Mouse (Mus musculus) heart, embryonic 12.5 days (tissue): ENCODE measurements around the gene Rapgef1. TPM values are rescaled to one million over a fixed set of nuclear protein-coding genes. Genes with fewer than 3 reads are reported as not detected.
A peak's percentile ranks its signal among the peaks of the same experiment; 100 is the strongest.
"Not testable (repeated sequence)": the region's sequence is repeated elsewhere in the genome, so short reads cannot be mapped to it uniquely, and the experiment has no call there.

Experiments used
- ATAC-seq: fragments of 200-750 bp; cut with Nextera tagmentation; 2 replicates; pipeline ENCODE4 v1.8.0; 2017; ENCODE audit warnings: moderate TSS enrichment, moderate library complexity; ENCODE audit not compliant: insufficient number of reproducible peaks, low FRiP score
- H3K27ac ChIP-seq: fragments of 300-500 bp; sonication (generic); 2 replicates; pipeline ENCODE4 v1.5.1; 2016; ENCODE audit warnings: mild to moderate bottlenecking, moderate library complexity; ENCODE audit not compliant: poor library complexity, severe bottlenecking
- H3K27me3 ChIP-seq: fragments of 300-500 bp; sonication (generic); replicated peaks from 2 replicates; pipeline ENCODE4 v1.6.1; 2016; ENCODE audit warnings: mild to moderate bottlenecking, moderate library complexity
- H3K36me3 ChIP-seq: fragments of 300-500 bp; sonication (generic); 2 replicates; pipeline ENCODE4 v1.6.1; 2016; ENCODE audit warnings: mild to moderate bottlenecking, moderate library complexity
- H3K4me1 ChIP-seq: fragments of 300-500 bp; sonication (generic); replicated peaks from 2 replicates; pipeline ENCODE4 v1.6.1; 2016; ENCODE audit warnings: mild to moderate bottlenecking
- H3K4me2 ChIP-seq: fragments of 300-500 bp; sonication (generic); 2 replicates; pipeline ENCODE4 v1.6.1; 2016; ENCODE audit warnings: mild to moderate bottlenecking, moderate library complexity
- H3K4me3 ChIP-seq: fragments of 300-500 bp; sonication (generic); 2 replicates; pipeline ENCODE4 v1.5.1; 2016; ENCODE audit warnings: mild to moderate bottlenecking
- H3K9ac ChIP-seq: fragments of 300-500 bp; sonication (generic); 2 replicates; pipeline ENCODE4 v1.6.1; 2016; ENCODE audit warnings: mild to moderate bottlenecking, moderate library complexity
- H3K9me3 ChIP-seq: fragments of 300-500 bp; sonication (generic); replicated peaks from 2 replicates; pipeline ENCODE4 v1.6.1; 2016; ENCODE audit warnings: mild to moderate bottlenecking, moderate library complexity
- WGBS: fragments of 180-500 bp; shearing (Covaris S2); methylation state at CpG from one replicate; pipeline ENCODE4 v1.1.7; 2016; 5-methylcytosine and 5-hydroxymethylcytosine counted together
- polyA plus RNA-seq: library from polyadenylated mRNA; unstranded; fragments of >200 nt; fragmentation: Nextera tagmentation; extraction: Ambion mirVana; gene quantifications from 2 replicates; pipeline ENCODE4 v1.2.1, GENCODE M21; 2016

Rapgef1 gene
- polyA plus RNA-seq, 1 experiment from 2014 or later: 13.2 TPM

DNA sequence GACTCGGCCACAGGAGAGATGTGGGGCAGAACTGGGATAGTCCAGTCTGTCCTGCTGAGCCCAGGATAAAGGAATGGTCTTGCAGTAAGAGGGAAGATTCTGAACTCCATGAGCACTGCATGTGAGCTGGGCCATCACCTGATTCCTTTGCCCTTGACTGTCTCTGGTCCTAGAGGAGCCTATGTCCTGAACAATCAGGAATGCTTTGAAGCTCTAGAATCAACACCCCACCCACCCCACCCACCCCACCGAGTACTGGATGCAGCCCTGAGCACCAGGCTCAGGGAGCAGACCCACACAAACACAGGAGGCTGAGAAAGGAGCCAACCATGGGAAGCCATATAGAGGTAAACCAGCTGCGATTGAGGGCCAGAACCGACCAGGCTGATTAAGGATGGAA, 129.0 kb downstream of the Rapgef1 start:
- WGBS: 71% methylated on average over 4 of the region's 4 CpGs
- no peak for ATAC-seq
- H3K36me3 ChIP-seq: no peaks in the 10 kb centered on the region
- H3K4me2 ChIP-seq: no peak overlapping the region
- no peaks in the 10 kb centered on the region for H3K9me3 ChIP-seq
- no peak overlapping the region for H3K27ac ChIP-seq
- no peak overlapping the region for H3K4me3 ChIP-seq
- H3K4me1 ChIP-seq: peaks cover 23% of the 10 kb centered on the region
- no peak overlapping the region for H3K9ac ChIP-seq
- peaks cover 82% of the 10 kb centered on the region for H3K27me3 ChIP-seq

DNA sequence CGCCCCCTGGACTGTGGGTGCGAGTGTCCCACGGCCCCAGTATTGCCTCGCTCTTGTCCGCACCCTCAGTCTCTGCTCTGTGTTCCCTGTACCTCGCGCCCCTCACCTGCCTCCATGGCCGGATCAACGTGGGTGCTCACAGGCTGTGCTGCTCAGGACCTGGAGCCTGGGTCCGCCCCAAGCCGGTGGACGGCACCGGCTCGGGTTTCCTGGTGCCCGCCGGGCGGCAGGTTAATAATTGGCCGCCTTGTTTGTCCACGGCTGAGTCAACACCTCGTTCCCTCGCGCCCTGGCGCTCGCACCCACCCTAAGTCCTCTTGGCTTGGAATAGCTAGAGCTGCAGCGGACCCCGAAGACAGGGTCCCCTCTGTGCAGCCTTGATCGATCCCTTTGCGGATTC, 132.0 kb downstream of the Rapgef1 start, which contains the start of gene Gm13420:
Gm13420 (minus strand) TSS at position 189 of the 400 bp plus-strand sequence.
- Histone ChIP-seq H3K4me3 (peak within 1 kb of the TSS; percentile 22), H3K9ac (peak within 1 kb of the TSS; percentile 41; the same call in 1 of the 2 replicates), H3K9me3 (no peaks in the 10 kb centered on the region), H3K4me2 (peak within 1 kb of the TSS; percentile 30), H3K27me3 (peaks cover 70% of the 10 kb centered on the region), H3K36me3 (no peaks in the 10 kb centered on the region), H3K27ac (no peak within 1 kb of the TSS), H3K4me1 (peaks cover 20% of the 10 kb centered on the region)
- ATAC-seq: no peak
- 11% methylated on average over 28 of the region's 28 CpGs for WGBS

DNA sequence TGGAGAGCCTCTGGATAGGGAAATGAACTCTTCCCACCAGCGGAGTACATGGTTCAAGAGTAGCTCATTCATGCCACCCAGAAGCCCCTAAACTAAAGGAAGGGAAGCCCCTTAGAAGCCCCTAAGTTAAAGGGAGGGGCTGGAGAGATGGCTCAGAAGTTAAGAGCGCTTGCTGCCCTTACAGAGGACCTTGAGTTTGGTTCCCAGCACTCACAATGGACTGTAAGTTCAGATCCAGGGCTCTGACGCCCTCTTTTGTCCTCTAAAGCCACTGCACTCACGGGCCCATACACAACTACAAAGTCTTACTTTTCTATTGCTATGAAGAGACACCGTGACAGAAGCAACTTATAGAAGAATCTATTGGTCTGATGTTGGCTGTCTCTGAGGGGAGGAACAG, 132.9 kb downstream of the Rapgef1 start:
- peaks cover 14% of the 10 kb centered on the region for H3K4me1 ChIP-seq
- 82% methylated on average over 5 of the region's 5 CpGs for WGBS
- no peak overlapping the region for H3K4me3 ChIP-seq
- no peak overlapping the region for H3K9ac ChIP-seq
- peaks cover 61% of the 10 kb centered on the region for H3K27me3 ChIP-seq
- no peaks in the 10 kb centered on the region for H3K36me3 ChIP-seq
- no peaks in the 10 kb centered on the region for H3K9me3 ChIP-seq
- ATAC-seq: no peak
- H3K4me2 ChIP-seq: no peak overlapping the region
- no peak overlapping the region for H3K27ac ChIP-seq

DNA sequence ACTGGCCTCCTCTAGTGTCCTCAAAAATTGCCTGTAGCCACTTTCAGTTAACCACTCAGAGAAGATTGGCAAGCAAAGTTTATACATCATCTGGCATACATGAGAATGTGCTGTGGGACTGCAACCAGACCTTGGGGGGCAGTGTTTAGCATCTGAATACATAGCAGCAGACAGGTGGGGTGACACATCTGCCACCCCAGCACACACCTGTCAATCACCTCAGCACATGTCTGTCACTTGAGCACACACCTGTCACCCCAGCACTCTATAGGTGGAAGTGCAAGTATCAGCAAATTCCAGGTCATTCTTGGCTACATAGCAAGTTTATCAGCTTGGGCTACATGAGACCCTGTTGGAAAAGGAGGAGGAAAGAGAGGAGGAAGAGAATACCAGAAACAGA, 136.2 kb downstream of the Rapgef1 start:
- H3K4me1 ChIP-seq: peaks cover 11% of the 10 kb centered on the region
- H3K4me2 ChIP-seq: no peak overlapping the region
- no peak for ATAC-seq
- no peak overlapping the region for H3K9ac ChIP-seq
- no peak overlapping the region for H3K4me3 ChIP-seq
- H3K27ac ChIP-seq: no peak overlapping the region
- H3K9me3 ChIP-seq: no peaks in the 10 kb centered on the region
- H3K27me3 ChIP-seq: peaks cover 33% of the 10 kb centered on the region
- no peaks in the 10 kb centered on the region for H3K36me3 ChIP-seq

DNA sequence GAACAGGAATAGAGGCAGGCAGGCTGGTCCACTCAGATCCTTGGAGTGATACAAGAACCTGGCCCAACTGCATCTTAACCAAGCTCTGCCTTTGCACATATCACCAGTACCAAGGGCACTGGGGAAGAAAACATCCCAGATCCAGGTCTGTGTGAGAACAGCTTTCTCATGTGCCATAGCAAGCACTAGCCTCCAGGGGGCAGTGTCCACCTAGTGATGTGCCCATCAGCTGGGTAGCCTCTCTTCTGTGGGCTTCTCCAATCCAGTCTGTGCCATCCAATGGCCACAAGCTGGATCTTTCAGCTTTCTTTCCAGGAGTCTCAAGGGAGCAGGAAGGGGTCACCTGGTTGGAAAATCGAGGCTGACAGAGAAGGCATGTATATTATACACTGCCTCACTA, 145.3 kb downstream of the Rapgef1 start:
- Histone ChIP-seq H3K4me2 (no peak overlapping the region), H3K27me3 (peaks cover 13% of the 10 kb centered on the region), H3K36me3 (no peaks in the 10 kb centered on the region), H3K4me3 (no peak overlapping the region), H3K27ac (no peak overlapping the region), H3K9me3 (no peaks in the 10 kb centered on the region), H3K9ac (no peak overlapping the region), H3K4me1 (no peaks in the 10 kb centered on the region)
- 4% methylated on average over 1 of the region's 1 CpGs for WGBS
- no peak for ATAC-seq

DNA sequence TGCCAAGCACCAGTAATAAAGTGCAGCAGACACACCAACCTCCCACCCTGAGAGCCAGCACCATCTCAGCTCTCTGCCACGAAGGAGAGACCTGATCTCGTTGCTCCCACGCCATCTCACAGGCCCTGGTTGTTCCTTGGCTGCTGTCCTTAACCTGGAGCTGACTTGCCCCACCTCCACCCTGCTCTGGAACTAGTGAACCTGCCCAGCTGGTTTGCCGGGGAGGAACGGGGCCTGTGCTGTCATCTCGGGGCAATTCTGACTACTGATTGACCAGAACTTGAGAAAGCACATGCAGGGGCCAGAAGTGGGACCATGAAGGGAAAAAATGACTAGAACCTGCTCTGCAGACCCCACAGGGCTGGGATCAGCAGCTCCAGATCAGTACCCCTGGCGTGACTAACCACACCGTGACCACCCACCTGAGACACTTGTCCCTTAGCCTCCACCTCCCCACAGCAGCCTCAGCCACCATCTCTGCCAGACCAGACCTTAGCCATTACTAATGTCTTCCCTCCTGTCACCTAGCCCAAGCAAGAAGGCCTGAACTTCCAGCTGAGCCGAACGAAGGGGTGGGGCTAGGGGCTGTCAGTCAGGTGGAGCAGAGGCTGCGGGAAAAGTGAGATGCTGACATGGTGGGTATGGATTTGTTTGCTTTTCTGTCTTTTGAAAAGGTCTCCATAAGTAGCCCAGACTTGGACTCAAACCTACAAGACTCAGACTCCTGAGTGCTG, 148.6 kb downstream of the Rapgef1 start:
- WGBS: 62% methylated on average over 11 of the region's 11 CpGs
- Histone ChIP-seq H3K4me1 (no peaks in the 10 kb centered on the region; the same call in 1 of the 2 replicates), H3K36me3 (no peaks in the 10 kb centered on the region), H3K27me3 (no peaks in the 10 kb centered on the region; the same call in 1 of the 2 replicates), H3K9ac (no peak overlapping the region), H3K4me3 (no peak overlapping the region), H3K27ac (no peak overlapping the region), H3K4me2 (no peak overlapping the region), H3K9me3 (no peaks in the 10 kb centered on the region)
- no peak for ATAC-seq

DNA sequence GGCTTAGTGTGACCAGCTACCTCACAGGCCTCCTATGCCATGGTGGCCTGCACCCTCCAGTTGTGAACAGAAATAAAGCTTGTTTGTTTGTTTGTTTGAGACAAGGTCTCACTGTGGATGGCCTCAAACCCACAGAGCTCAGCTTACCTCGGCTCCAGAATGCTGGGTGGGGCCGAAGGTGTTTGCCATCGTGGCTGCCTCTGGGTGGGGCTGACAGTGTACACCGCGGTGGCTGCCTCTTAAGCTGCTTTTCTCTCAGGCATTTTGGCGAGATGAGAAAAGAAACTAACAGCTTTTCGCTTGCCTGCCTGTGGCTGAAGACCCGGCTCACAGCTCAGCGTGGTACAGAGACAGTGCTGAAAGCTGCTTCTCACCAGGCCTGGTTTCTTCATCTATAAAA, 149.4 kb downstream of the Rapgef1 start:
- H3K27me3 ChIP-seq: no peaks in the 10 kb centered on the region
- no peak overlapping the region for H3K27ac ChIP-seq
- no peak for ATAC-seq
- H3K9me3 ChIP-seq: no peaks in the 10 kb centered on the region
- no peak overlapping the region for H3K9ac ChIP-seq
- no peak overlapping the region for H3K4me3 ChIP-seq
- peaks cover 2% of the 10 kb centered on the region; the same call in 1 of the 2 replicates for H3K4me1 ChIP-seq
- no peak overlapping the region for H3K4me2 ChIP-seq
- WGBS: 62% methylated on average over 9 of the region's 9 CpGs
- H3K36me3 ChIP-seq: no peaks in the 10 kb centered on the region

DNA sequence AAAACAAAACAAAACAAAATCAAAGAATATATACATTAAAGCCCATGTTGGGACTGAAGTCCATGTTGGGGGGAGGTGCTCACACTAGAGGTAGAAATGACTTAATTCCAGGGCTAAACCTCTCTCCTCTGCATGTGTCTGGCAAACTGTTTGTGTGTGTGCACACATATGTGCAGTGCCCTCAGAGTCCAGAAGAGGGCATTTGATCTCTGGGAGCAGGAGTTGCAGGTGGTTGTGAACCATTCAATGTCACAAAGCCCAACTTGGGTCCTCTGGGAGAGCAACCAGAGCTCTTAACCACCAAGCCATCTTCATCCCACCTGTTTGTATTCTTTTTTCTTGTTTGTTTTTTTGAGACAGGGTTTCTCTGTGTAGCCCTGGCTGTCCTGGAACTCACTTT, 150.6 kb downstream of the Rapgef1 start:
- ATAC-seq: no peak
- Histone ChIP-seq H3K9me3 (no peaks in the 10 kb centered on the region), H3K4me2 (no peak overlapping the region), H3K27ac (no peak overlapping the region), H3K36me3 (0 out of 2 replicates have a peak, but pooled peaks cover 6% of the 10 kb centered on the region), H3K4me3 (no peak overlapping the region), H3K27me3 (no peaks in the 10 kb centered on the region), H3K9ac (no peak overlapping the region), H3K4me1 (peaks cover 4% of the 10 kb centered on the region; the same call in 1 of the 2 replicates)

DNA sequence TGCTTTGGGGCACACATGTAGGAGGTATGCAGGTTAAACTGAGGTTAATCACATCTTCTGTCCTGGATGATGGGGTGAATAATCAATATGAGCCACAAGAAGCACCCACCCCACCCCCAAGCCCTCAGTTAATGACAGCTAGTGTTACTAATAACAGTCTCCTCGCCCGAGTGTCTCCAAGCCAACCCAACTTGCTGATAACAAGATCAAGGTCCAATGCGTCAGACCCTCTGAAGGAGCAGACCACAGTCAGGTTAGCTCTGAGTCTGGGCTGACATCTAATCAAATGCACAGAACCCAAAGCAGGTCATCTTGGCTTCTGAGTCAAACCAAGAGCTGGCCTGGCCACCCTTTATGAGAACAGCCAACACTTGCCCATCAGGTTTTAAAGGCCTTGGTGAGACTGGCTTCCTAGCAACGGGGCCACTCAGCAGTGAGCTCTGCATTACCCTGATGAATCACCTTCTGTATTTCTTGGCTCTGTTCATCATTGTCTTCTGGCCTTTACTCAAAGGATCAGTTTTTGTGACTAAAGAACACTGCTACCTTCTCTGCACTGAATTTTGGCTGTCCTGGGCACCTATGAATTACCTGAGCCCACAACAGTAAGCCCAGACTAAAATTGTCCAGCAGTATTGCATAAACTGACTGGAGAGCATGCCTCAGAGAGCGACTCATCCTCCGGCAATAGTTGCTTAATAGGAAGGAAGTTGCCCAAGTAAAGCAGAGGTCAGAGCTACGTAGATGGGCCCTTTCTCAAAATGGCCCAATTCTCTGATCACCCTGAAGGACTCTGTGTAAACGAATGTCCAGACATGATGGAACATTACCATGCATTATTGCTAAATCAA, 152.3 kb downstream of the Rapgef1 start:
- WGBS: 62% methylated on average over 8 of the region's 8 CpGs
- H3K4me3 ChIP-seq: no peak overlapping the region
- H3K4me2 ChIP-seq: no peak overlapping the region
- no peak overlapping the region for H3K9ac ChIP-seq
- no peaks in the 10 kb centered on the region for H3K27me3 ChIP-seq
- peaks cover 19% of the 10 kb centered on the region for H3K36me3 ChIP-seq
- H3K4me1 ChIP-seq: peaks cover 4% of the 10 kb centered on the region; the same call in 1 of the 2 replicates
- no peak overlapping the region for H3K27ac ChIP-seq
- no peak for ATAC-seq
- H3K9me3 ChIP-seq: no peaks in the 10 kb centered on the region

DNA sequence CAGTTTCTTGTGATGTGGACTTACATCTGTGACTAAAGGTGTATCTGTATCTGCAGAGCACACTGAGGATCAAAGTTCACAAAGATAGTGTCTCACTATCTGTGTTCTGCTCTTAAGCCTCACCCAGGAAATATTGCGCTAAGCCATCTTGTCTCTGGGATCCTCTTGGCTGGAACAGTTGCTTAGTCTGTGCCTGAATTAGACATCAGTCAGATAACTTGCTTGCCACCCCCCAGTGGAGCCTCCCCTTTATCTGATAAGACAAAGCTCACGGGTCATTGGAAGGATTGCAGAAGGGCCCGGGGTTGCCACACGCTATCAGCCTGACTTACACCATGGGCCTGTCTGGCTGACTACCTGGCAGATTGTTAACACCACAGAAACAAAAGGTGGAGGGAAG, 153.8 kb downstream of the Rapgef1 start:
- no peak overlapping the region for H3K27ac ChIP-seq
- H3K27me3 ChIP-seq: no peaks in the 10 kb centered on the region
- H3K9ac ChIP-seq: no peak overlapping the region
- ATAC-seq: no peak
- whole genome bisulfite sequencing: 51% methylated on average over 4 of the region's 4 CpGs
- H3K4me1 ChIP-seq: peaks cover 4% of the 10 kb centered on the region; the same call in 1 of the 2 replicates
- H3K4me3 ChIP-seq: no peak overlapping the region
- peaks cover 34% of the 10 kb centered on the region for H3K36me3 ChIP-seq
- no peak overlapping the region for H3K4me2 ChIP-seq
- no peaks in the 10 kb centered on the region for H3K9me3 ChIP-seq

DNA sequence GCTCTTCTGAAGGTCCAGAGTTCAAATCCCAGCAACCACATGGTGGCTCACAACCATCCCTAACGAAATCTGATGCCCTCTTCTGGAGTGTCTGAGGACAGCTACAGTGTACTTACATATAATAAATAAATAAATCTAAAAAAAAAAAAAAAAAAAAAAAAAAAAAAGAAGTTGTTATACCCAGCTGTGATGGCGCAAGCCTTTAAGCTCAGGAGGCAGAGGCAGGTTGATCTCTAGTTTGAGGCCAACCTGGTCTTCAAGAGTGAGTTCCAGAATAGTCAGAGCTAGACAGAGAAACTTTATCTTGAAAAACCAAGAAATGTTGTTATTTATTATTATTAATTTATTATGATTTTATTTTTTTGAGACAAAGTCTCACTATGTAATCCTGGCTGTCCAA, 161.7 kb downstream of the Rapgef1 start:
- not testable (repeated sequence) for H3K9ac ChIP-seq, H3K27me3 ChIP-seq, H3K4me3 ChIP-seq, ATAC-seq, H3K4me1 ChIP-seq, H3K9me3 ChIP-seq, H3K4me2 ChIP-seq, H3K27ac ChIP-seq
- 93% methylated on average over 2 of the region's 2 CpGs for WGBS
- H3K36me3 ChIP-seq: peaks cover 96% of the 10 kb centered on the region
